Mouse (Mus musculus): ENCODE results near the gene Ube2j1. TPM values are rescaled to one million over a fixed set of nuclear protein-coding genes. Genes with fewer than 3 reads are reported as not detected.

Ube2j1 gene
- 50.5 and 51.9 TPM in 2 replicates for polyA plus RNA-seq (2016; fragmentation: Nextera tagmentation; extraction: Ambion mirVana)

DNA sequence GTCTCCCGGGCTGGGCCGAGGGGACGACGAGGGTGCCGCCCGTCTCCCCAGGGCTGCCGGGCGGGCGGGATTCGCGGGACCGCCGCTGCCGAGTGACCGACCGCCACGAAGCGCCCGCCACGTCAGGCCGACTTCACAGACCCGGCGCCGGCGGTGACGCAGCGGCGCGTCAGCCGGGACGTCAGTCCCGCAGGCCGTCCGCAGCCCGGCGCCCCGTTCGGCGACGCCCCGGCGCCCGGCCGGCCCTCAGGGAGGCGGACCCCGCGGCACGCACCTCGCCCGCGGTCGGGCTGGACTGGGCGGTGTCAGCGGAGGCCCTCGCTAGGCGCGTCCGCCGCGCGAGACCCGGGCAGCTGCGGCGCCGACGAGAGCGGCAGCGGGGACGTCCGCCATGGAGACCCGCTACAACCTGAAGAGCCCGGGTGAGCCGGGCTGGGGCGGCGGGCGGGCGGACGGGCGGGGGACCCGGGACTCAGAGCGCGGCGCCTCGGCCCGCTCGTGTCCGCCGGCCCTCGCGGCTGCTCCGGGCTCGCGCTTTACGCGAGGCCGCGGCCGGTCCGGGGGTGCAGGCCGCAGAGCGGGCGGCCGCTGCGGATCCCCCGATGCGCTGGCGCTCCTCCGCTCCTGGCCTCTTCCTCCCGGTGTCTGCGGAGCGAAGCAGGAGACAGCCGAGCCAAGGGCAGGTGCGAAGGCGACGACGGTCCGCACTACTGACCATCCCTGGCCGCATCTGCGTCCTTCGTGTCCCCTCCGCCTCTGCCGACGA is at the start of gene Ube2j1:
TSS of gene Ube2j1 (plus strand) at position 222 of the 766 bp plus-strand sequence.
- peak within 1 kb of the TSS; percentile 88 for H3K4me3 ChIP-seq (replicated peaks)
- no peaks in the 10 kb centered on the region for H3K9me3 ChIP-seq
- WGBS = under 1% methylated on average over 84 of the region's 123 CpGs
- peaks cover 8% of the 10 kb centered on the region for H3K36me3 ChIP-seq (replicated peaks)
- peaks cover 26% of the 10 kb centered on the region for H3K4me1 ChIP-seq
- H3K9ac ChIP-seq = peak within 1 kb of the TSS; percentile 93
- ATAC-seq (ENCODE audit: low FRiP score) = peak; percentile 98
- H3K27ac ChIP-seq = peak within 1 kb of the TSS; percentile 97
- no peaks in the 10 kb centered on the region for H3K27me3 ChIP-seq
- peak within 1 kb of the TSS; percentile 65 for H3K4me2 ChIP-seq

DNA sequence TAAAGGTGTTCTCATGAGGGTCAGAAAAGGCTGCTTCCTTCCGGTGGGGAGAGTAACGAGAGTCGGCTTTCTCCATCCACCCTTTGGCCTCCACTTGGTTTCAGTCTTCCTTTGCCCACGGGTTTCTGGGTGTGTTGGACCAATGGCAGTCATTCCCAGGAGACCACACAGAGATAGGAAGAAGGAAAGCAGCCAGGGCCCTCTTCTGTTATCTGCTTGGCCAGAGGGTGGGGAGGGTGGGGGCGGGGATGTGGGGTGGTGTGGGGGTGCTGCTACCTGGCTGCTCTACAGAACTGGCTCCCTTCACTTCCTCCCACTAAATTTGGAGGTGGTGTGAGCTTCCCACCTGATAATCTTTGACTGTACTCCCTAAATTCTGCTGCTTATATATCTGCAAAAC is 49.6 kb upstream of the Ube2j1 start:
- H3K4me3 ChIP-seq (replicated peaks) = no peak overlapping the region
- no peak overlapping the region; the same call in 1 of the 2 replicates for H3K9ac ChIP-seq

DNA sequence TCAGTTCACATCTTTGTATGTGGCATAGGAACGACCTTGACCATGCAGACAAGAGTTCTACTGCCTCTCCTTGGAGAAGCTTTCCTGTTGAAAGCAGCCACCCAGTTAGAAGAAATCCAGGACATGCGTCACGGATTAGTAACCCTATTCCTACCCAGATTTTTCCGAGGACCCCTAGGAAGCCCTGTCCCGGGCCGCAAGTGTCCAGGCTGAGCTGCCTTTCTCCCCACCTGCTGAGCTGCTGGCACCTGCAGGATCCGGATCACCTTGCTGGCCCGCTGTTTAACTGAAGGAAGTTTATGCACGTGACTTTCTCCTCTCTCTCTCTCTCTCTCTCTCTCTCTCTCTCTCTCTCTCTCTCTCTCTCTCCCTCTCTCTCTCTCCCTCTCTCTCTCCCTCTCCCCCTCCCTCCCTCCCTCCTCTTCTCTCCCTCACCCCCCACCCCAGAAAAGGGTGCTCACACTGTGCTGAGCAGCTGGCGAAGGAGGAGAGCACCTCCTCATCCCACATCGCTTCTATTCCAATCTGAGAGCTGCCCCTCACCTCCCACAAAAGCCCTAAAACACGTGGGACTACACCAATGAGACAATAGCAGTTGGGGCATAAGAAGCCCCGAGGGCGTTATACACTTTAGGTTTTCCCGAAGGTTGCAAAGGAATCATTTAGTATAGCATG is 49.0 kb upstream of the Ube2j1 start:
- Histone ChIP-seq H3K27me3 (peaks cover 15% of the 10 kb centered on the region), H3K9me3 (no peaks in the 10 kb centered on the region), H3K27ac (peak overlapping the region; percentile 95), H3K4me1 (peaks cover 29% of the 10 kb centered on the region), H3K9ac (peak overlapping the region; percentile 93), H3K4me3 (replicated peaks) (peak overlapping the region; percentile 85), H3K4me2 (peak overlapping the region; percentile 92), H3K36me3 (replicated peaks) (no peaks in the 10 kb centered on the region)
- 3% methylated on average over 15 of the region's 15 CpGs for WGBS
- peak; percentile 53 for ATAC-seq (ENCODE audit: low FRiP score)

More for the DNA sequence above, 49.6 kb upstream of the Ube2j1 start:
- ATAC-seq (ENCODE audit: low FRiP score) = no peak
- 32% methylated on average over 5 of the region's 5 CpGs for WGBS
- H3K27ac ChIP-seq = no peak overlapping the region
- H3K9me3 ChIP-seq = no peaks in the 10 kb centered on the region
- H3K4me1 ChIP-seq = peaks cover 29% of the 10 kb centered on the region
- H3K27me3 ChIP-seq = peaks cover 15% of the 10 kb centered on the region
- H3K4me2 ChIP-seq = peak overlapping the region; percentile 92; the same call in 1 of the 2 replicates
- no peaks in the 10 kb centered on the region for H3K36me3 ChIP-seq (replicated peaks)

DNA sequence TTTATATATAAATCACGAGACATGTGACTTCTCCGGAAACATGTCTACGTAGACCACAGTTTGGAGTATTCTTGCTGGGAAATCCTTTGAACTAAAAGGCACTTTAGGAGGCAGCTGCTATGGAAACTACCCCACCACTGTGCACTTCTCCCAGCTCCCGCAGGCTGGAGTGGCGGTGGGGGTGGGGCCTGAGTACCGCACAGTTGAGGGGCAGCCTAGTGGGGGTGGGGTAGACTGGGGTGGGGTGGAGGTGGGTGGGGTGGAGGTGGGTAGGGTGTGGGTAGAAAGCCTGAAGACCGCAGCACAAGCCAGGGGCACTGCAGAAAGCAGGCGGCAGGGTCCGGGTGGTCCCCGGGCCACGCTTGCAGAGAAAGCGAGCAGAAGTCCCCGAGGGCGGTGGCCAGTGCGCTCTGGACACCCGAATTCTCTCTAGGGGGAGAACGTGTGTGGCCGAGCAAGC is 48.5 kb upstream of the Ube2j1 start, which contains the start of gene Rragd:
TSS of gene Rragd (plus strand) at position 322 of the 460 bp plus-strand sequence.
- Histone ChIP-seq H3K4me3 (replicated peaks) (peak within 1 kb of the TSS; percentile 85), H3K4me1 (peaks cover 29% of the 10 kb centered on the region), H3K4me2 (peak within 1 kb of the TSS; percentile 92), H3K36me3 (replicated peaks) (no peaks in the 10 kb centered on the region), H3K9ac (peak within 1 kb of the TSS; percentile 93), H3K27me3 (peaks cover 15% of the 10 kb centered on the region), H3K27ac (peak within 1 kb of the TSS; percentile 95), H3K9me3 (no peaks in the 10 kb centered on the region)
- peak; percentile 82 for ATAC-seq (ENCODE audit: low FRiP score)
- 0% methylated on average over 16 of the region's 18 CpGs for WGBS

DNA sequence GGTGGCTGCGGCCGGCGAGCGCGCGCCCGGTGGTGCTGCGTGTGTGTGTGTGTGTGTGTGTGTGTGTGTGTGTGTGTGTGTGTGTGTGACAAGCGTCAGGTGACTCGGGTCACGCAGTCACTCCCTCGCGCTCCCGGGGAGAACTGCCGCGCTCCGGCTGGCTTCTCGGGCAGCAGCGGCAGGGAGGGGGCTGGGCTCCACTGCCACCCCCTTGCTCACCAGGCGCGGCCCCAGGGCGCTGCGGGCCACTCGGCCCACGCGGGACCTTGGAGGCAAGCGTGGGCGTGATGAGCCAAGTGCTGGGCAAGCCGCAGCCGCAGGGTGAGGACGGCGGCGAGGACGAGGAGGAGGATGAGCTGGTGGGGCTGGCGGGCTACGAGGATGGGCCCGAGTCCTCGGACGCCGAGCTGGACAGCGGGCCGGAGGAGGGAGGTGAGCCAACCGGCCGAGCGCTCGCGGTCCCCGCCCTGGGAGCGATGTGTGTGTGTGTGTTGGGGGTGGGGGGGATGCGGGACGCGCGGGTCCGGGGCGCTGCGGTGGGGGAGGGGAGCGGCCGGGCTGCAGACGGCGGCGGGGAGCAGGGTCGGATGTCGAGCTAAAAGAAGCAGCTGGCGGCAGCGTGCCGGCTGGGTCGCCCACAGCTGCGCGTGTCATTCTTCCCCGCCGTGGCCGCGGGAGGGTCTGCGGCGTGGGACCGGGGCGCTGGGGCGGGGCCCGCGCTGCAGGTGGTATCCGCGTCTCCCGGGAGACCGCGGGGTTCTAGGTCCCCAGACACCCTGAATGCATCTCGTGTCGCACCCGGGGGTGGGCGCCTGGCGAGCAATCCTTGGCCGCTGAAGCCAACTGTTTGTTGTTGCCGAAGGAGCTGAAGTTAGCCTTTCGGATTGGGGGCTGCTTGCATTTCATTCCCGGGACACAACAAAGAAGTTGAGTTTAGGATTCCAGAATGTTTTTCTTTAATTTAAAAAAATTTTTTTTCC is 47.8 kb upstream of the Ube2j1 start:
- H3K4me1 ChIP-seq = peaks cover 29% of the 10 kb centered on the region
- H3K9me3 ChIP-seq = no peaks in the 10 kb centered on the region
- H3K4me2 ChIP-seq = peak overlapping the region; percentile 92
- H3K27me3 ChIP-seq = peaks cover 15% of the 10 kb centered on the region
- H3K27ac ChIP-seq = peak overlapping the region; percentile 95
- H3K9ac ChIP-seq = peak overlapping the region; percentile 93
- under 1% methylated on average over 75 of the region's 94 CpGs for WGBS
- peak; percentile 76 for ATAC-seq (ENCODE audit: low FRiP score)
- H3K4me3 ChIP-seq (replicated peaks) = peak overlapping the region; percentile 85
- no peaks in the 10 kb centered on the region for H3K36me3 ChIP-seq (replicated peaks)

DNA sequence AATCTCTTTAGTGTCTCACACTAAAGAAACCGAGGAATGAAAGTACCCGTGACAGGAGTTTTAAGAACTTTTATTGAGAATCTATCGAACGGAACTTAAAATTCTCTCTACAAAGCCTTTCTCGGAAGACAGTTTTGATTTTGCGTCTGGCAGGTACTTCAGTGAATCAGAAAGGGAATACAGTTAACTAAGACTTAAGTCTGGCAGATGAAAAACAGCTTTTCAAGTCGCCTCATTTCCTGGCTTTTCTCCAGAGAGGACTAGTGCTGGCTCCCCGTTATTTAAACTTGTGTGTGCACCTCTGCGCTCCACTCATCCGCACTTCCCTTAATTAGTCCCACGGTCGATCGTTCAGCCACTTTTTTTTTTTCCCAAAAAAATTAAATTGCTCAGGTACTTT is 47.0 kb upstream of the Ube2j1 start:
- no peaks in the 10 kb centered on the region for H3K36me3 ChIP-seq (replicated peaks)
- peak overlapping the region; percentile 92 for H3K4me2 ChIP-seq
- peak overlapping the region; percentile 85 for H3K4me3 ChIP-seq (replicated peaks)
- ATAC-seq (ENCODE audit: low FRiP score) = no peak
- H3K27me3 ChIP-seq = peaks cover 15% of the 10 kb centered on the region
- peak overlapping the region; percentile 93 for H3K9ac ChIP-seq
- H3K27ac ChIP-seq = peak overlapping the region; percentile 95
- under 1% methylated on average over 13 of the region's 13 CpGs for WGBS
- H3K4me1 ChIP-seq = peaks cover 29% of the 10 kb centered on the region
- H3K9me3 ChIP-seq = no peaks in the 10 kb centered on the region

DNA sequence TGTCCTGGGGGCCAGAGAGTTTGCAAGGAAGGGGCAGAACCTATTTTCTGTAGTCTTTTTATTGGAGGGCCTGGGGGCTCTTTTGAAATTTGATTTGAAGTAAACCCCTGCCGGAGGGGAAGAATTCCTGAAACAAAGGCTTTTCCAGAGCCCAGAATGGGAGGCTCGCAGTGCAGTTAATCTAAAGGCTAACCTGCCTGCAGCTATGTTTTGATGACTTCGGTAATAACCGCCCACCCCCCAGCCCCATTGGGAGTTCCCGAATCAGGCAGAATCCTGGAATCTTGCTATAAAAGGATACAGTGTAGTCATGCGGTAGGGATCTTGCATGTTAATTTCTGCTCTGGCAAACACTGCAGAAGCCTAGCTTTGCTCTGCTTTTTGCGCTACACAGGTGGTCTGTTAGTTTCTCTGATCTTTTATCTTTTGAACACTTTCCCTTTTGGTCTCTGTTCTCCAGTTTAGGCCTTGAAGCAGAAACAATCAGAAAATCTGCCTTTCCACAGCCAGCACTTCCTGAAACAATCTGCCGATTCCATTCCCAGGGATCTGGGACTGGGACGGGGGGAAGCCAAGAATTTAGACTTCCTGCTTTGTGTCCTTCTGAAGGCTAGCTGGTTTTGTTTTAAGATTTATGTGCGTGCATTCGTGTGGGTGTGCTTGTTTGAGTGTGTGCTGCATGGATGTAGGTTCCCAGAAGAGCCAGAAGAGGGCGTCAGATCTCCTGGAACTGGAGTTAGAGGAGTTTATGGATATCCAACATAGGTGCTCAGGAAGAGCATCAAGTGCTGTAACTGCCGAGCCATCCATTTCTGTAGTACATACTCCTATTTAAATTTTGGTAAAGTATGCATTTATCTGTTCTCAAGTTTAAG is 46.2 kb upstream of the Ube2j1 start:
- Histone ChIP-seq H3K4me3 (replicated peaks) (peak overlapping the region; percentile 85), H3K4me2 (peak overlapping the region; percentile 92), H3K27me3 (peaks cover 15% of the 10 kb centered on the region), H3K9me3 (no peaks in the 10 kb centered on the region), H3K36me3 (replicated peaks) (no peaks in the 10 kb centered on the region), H3K27ac (peak overlapping the region; percentile 95), H3K9ac (peak overlapping the region; percentile 93), H3K4me1 (peaks cover 29% of the 10 kb centered on the region)
- no peak for ATAC-seq (ENCODE audit: low FRiP score)
- WGBS = 8% methylated on average over 13 of the region's 13 CpGs

DNA sequence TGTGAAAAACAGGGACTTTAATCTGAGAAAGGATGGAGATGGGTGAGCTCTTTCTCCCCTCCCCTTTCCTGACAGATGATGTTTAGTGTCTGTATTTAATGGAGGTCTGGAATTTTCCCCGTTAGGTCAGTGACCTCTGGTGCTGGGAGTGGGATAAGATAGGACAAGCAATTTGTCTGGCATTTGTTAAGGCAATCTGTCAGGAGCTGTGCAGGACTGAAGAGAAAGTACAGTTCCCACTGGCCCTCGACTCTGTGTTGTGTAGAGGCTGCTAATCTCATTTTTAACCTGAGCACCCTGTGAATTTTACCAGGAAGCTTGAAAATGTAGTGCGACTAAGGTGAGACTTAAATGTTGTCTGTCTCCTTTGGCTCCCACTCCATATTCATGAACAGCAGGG is 45.5 kb upstream of the Ube2j1 start:
- no peak for ATAC-seq (ENCODE audit: low FRiP score)
- H3K4me3 ChIP-seq (replicated peaks) = no peak overlapping the region
- H3K4me1 ChIP-seq = peaks cover 29% of the 10 kb centered on the region
- H3K4me2 ChIP-seq = peak overlapping the region; percentile 23
- H3K9me3 ChIP-seq = no peaks in the 10 kb centered on the region
- H3K27me3 ChIP-seq = peaks cover 13% of the 10 kb centered on the region
- peak overlapping the region; percentile 95; the same call in 1 of the 2 replicates for H3K27ac ChIP-seq
- no peaks in the 10 kb centered on the region for H3K36me3 ChIP-seq (replicated peaks)
- WGBS = 4% methylated on average over 3 of the region's 3 CpGs
- H3K9ac ChIP-seq = no peak overlapping the region

DNA sequence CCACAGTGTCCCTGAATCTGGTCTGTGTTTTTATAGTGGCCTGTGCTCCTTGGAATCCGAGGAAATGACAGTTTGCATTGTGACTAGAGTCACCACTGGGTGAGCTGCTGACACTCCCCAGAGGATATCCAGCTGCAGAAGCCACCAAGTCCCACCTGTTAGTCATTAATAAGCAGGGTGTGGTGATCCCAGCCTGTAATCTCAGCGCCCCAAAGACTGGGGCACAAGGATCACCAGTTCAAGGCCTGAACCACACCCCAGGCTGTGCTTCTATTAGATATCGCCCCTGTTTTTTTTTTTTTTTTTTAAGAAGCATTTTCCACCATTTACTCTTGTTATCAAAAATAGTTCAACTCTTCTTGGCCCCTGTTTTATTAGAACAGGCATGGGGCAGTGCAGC is 44.2 kb upstream of the Ube2j1 start:
- H3K36me3 ChIP-seq (replicated peaks) = no peaks in the 10 kb centered on the region
- H3K4me2 ChIP-seq = no peak overlapping the region
- H3K27ac ChIP-seq = no peak overlapping the region
- WGBS = 72% methylated on average over 3 of the region's 3 CpGs
- peaks cover 27% of the 10 kb centered on the region for H3K4me1 ChIP-seq
- 0 out of 2 replicates have a peak, but pooled peaks cover under 1% of the 10 kb centered on the region for H3K27me3 ChIP-seq
- H3K9me3 ChIP-seq = no peaks in the 10 kb centered on the region
- ATAC-seq (ENCODE audit: low FRiP score) = no peak
- H3K9ac ChIP-seq = no peak overlapping the region
- H3K4me3 ChIP-seq (replicated peaks) = no peak overlapping the region

DNA sequence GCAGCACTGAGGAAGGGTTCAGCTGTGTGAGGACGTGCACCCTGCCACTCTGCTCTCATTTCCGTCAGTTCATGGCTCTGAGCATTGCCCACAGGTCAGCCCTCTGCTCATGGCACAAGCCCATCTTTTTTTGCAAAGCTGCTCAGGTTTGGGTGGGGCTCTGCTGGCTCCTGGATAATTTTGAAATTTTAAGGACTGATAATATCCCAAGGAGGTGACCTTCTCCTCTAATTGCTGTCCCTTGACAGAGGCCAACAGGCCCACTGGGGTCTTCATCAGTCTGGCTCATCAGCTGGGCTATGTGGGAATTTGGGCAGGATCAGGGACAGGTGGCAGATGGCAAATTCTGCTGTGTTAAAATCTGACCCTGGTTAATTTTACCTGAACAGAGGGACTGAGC is 41.9 kb upstream of the Ube2j1 start:
- Histone ChIP-seq H3K4me1 (peaks cover 19% of the 10 kb centered on the region), H3K4me2 (no peak overlapping the region), H3K9me3 (no peaks in the 10 kb centered on the region), H3K36me3 (replicated peaks) (no peaks in the 10 kb centered on the region), H3K27ac (no peak overlapping the region), H3K4me3 (replicated peaks) (no peak overlapping the region), H3K27me3 (no peaks in the 10 kb centered on the region), H3K9ac (no peak overlapping the region)
- 86% methylated on average over 2 of the region's 2 CpGs for WGBS
- no peak for ATAC-seq (ENCODE audit: low FRiP score)

DNA sequence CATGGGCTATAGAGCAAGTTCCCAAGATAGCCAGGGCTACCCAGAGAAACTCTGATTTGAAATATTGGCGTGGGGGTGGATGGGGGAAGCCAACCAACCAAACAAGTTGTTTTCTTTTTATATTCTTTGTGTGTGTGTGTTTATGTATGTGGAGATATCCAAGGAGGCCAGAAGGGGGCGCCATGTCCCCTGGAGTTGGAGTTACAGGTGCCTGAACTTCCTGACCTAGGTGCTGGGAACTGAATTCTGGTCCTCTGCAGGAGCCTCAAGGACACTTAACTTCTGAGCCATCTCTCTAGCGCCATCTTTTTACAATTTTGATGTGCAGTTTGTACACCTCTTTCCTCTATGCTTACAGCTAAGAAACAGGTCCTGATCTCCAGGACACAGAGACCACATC is 37.0 kb upstream of the Ube2j1 start:
- no peaks in the 10 kb centered on the region for H3K9me3 ChIP-seq
- H3K4me3 ChIP-seq (replicated peaks) = no peak overlapping the region
- no peak overlapping the region for H3K27ac ChIP-seq
- H3K4me1 ChIP-seq = no peaks in the 10 kb centered on the region
- no peak overlapping the region for H3K9ac ChIP-seq
- peaks cover 7% of the 10 kb centered on the region; the same call in 1 of the 2 replicates for H3K36me3 ChIP-seq (replicated peaks)
- no peak for ATAC-seq (ENCODE audit: low FRiP score)
- no peaks in the 10 kb centered on the region for H3K27me3 ChIP-seq
- no peak overlapping the region for H3K4me2 ChIP-seq
- 71% methylated on average over 3 of the region's 3 CpGs for WGBS
